Mouse (Mus musculus): Measurements from ENCODE around the gene Hoxb2.
A peak's percentile ranks its signal among the peaks of the same experiment; 100 is the strongest.

Gene Hoxb2

GRCm38 (mm10) chr11:96350341-96350624 is at the start of gene Hoxb2:
Hoxb2 (plus strand) TSS chr11:96350525.
- no peak for DNase-seq (ENCODE audit: low spot score)

- no peak for DNase-seq (ENCODE audit: low spot score)
These were observed 49.3 kb upstream of the Hoxb2 start for GRCm38 (mm10) chr11:96301064-96301431.

GRCm38 (mm10) chr11:96301837-96302236 is 48.5 kb upstream of the Hoxb2 start:
- no peak for DNase-seq (ENCODE audit: low spot score)

GRCm38 (mm10) chr11:96302381-96303150 is 47.8 kb upstream of the Hoxb2 start:
- DNase-seq (ENCODE audit: low spot score) = no peak

GRCm38 (mm10) chr11:96303151-96304099 is 46.9 kb upstream of the Hoxb2 start, which contains the start of gene Hoxb5:
Hoxb5 (plus strand) TSS chr11:96303336.
- no peak for DNase-seq (ENCODE audit: low spot score)

DNA sequence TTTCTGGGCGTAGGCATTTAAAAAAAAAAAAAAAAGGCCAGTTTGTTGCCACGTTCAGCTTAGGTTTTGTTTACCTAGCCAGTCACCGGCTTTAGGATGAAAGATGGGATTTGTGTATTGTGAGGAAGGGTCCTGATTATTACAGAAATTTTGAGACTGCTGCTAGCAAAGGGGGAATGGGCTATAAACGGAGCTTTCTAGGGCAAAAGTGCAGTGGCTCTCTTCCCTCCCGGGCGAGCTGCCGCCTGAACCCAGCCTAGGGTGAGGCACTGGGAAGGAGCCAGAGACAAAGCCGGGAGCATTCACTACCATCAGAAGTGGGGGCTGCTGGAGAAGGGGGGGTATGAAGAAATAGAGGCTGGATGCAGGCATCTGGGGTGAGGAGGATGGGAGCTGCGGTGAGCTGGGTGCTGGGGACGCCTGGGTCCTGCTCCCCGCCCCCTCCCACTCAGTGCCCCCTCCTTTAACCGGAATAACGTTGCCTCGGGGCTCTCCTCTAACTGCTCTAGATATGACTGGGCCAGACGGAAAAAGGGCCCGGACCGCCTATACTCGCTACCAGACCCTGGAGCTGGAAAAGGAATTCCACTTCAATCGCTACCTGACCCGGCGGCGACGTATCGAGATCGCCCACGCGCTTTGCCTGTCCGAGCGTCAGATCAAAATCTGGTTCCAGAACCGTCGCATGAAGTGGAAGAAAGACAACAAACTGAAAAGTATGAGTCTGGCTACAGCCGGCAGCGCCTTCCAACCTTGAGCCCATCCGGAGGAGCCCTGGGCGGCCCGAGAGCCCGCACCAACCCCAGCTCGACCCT is 45.7 kb upstream of the Hoxb2 start:
- DNase-seq (ENCODE audit: low spot score) = no peak

- no peak for DNase-seq (ENCODE audit: low spot score)
These were observed 44.7 kb upstream of the Hoxb2 start for GRCm38 (mm10) chr11:96305505-96306182.

- DNase-seq (ENCODE audit: low spot score) = no peak
These were observed 44.0 kb upstream of the Hoxb2 start for GRCm38 (mm10) chr11:96306183-96306907.

GRCm38 (mm10) chr11:96306908-96307269 is 43.4 kb upstream of the Hoxb2 start:
- DNase-seq (ENCODE audit: low spot score) = no peak

GRCm38 (mm10) chr11:96308763-96309162 is 41.6 kb upstream of the Hoxb2 start:
- DNase-seq (ENCODE audit: low spot score) = no peak

DNA sequence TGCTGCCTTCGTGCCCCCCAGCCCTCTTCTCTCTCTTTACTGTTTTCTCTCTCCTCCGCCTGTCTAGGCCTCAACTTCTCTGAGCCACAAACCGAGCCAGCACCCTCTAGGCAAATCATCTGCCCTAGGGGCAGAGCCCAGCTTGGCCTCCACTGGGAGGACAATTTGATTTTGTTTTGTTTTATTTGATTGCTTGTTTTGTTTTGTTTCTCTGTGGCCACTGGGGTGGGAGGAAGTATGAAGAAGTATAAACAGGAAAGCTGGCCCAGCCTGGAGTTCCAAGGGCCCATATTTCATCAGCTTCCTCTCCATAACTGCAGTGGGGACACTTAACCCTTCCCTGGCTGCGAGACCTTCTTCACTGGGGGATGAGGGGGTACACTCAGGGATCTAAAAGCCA is 41.0 kb upstream of the Hoxb2 start:
- no peak for DNase-seq (ENCODE audit: low spot score)

- no peak for DNase-seq (ENCODE audit: low spot score)
These were observed 40.0 kb upstream of the Hoxb2 start for GRCm38 (mm10) chr11:96310183-96310938.

- no peak for DNase-seq (ENCODE audit: low spot score)
These were observed 39.2 kb upstream of the Hoxb2 start for GRCm38 (mm10) chr11:96311097-96311496.

- DNase-seq (ENCODE audit: low spot score) = peak; percentile 16
These were observed 38.6 kb upstream of the Hoxb2 start for GRCm38 (mm10) chr11:96311520-96312417.

- no peak for DNase-seq (ENCODE audit: low spot score)
These were observed 37.2 kb upstream of the Hoxb2 start for GRCm38 (mm10) chr11:96313134-96313533.

GRCm38 (mm10) chr11:96313806-96314428 is 36.4 kb upstream of the Hoxb2 start:
- DNase-seq (ENCODE audit: low spot score) = no peak

DNA sequence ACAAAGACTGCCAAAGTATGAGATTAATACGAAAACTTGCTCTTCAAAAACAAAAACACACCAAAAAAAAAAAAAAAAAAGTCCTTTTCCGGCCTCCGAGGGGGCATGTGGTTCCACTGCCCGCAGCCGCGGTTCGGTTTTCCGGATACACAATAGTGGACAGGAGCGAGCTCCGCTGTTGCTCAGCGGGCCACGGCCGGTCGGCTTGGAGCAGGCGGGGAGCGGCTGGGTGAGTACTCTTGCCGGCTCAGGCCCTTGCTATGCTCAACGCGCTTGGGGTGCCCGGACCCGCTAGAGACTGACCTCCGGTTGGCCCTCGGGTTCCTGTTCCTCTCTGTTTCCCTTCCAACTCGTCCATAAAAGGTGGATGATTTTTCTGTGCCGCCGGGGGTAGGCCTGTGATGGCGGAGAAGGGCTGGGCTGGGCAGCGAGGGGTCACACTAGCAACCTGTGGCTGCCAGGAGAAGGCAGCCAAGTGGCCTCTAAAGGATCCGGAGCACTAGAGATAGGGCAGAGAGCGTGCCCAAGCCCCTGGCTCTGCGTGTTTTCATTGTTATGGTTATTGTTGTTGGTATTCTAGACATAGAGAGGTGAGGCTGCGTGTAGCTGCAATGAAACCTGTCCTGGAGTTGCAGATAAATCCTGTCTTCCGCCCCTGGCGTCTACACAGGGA is 35.5 kb upstream of the Hoxb2 start:
- no peak for DNase-seq (ENCODE audit: low spot score)

- no peak for DNase-seq (ENCODE audit: low spot score)
These were observed 35.0 kb upstream of the Hoxb2 start for GRCm38 (mm10) chr11:96315344-96315681.
